Mouse (Mus musculus) kidney, postnatal 4 days (tissue): ENCODE measurements around the gene Gm14085.
"Not testable (repeated sequence)": the region's sequence is repeated elsewhere in the genome, so short reads cannot be mapped to it uniquely, and the experiment has no call there.

ENCODE experiments used
- DNase-seq, 2 experiments: peaks; one replicate each; pipeline ENCODE4 v3.0.0; 2021; ENCODE audit warnings: mixed read lengths in 2 of 2

Gm14085 gene

GRCm38 (mm10) chr2:122484641-122485040, at the start of gene Gm14085:
TSS of gene Gm14085 (plus strand) at chr2:122484941.
- DNase-seq, result no peak

GRCm38 (mm10) chr2:122438706-122439482, 45.8 kb upstream of the Gm14085 start:
- DNase-seq, result not testable (repeated sequence)

GRCm38 (mm10) chr2:122440521-122440920, 44.2 kb upstream of the Gm14085 start:
- DNase-seq, result not testable (repeated sequence)

GRCm38 (mm10) chr2:122441000-122441933, 43.5 kb upstream of the Gm14085 start:
- no peak for DNase-seq

GRCm38 (mm10) chr2:122450351-122450750, 34.4 kb upstream of the Gm14085 start:
- DNase-seq, result no peak

- no peak for DNase-seq
These were observed 32.3 kb upstream of the Gm14085 start for GRCm38 (mm10) chr2:122452426-122452825.

- DNase-seq, result peak in 1 of 2 experiments; percentile 5
These were observed 17.8 kb upstream of the Gm14085 start for GRCm38 (mm10) chr2:122466901-122467300.

GRCm38 (mm10) chr2:122467351-122468013, 17.3 kb upstream of the Gm14085 start:
- DNase-seq, result peak; percentile 94 to 96

- no peak for DNase-seq
These were observed 15.5 kb upstream of the Gm14085 start for GRCm38 (mm10) chr2:122469221-122469620.

- no peak for DNase-seq
These were observed 8.2 kb upstream of the Gm14085 start for GRCm38 (mm10) chr2:122476585-122476984.

- not testable (repeated sequence) for DNase-seq
These were observed 954 bp upstream of the Gm14085 start for GRCm38 (mm10) chr2:122483787-122484186.

- not testable (repeated sequence) for DNase-seq
These were observed 913 bp downstream of the Gm14085 start for GRCm38 (mm10) chr2:122485654-122486053.

GRCm38 (mm10) chr2:122486122-122486521, 1.4 kb downstream of the Gm14085 start:
- DNase-seq, result not testable (repeated sequence)

GRCm38 (mm10) chr2:122486674-122487073, 1.9 kb downstream of the Gm14085 start:
- no peak for DNase-seq

- not testable (repeated sequence) for DNase-seq
These were observed 45.0 kb downstream of the Gm14085 start for GRCm38 (mm10) chr2:122529696-122530095.

- no peak for DNase-seq
These were observed 46.5 kb downstream of the Gm14085 start for GRCm38 (mm10) chr2:122531290-122531689.

GRCm38 (mm10) chr2:122531726-122532125, 47.0 kb downstream of the Gm14085 start:
- DNase-seq, result no peak

GRCm38 (mm10) chr2:122532136-122532801, 47.5 kb downstream of the Gm14085 start:
- DNase-seq, result no peak

GRCm38 (mm10) chr2:122532802-122533186, 48.1 kb downstream of the Gm14085 start:
- no peak for DNase-seq

GRCm38 (mm10) chr2:122533378-122533777, 48.6 kb downstream of the Gm14085 start:
- DNase-seq, result peak; percentile 11 to 19

GRCm38 (mm10) chr2:122534671-122535070, 49.9 kb downstream of the Gm14085 start:
- DNase-seq, result no peak

GRCm38 (mm10) chr2:122558317-122558716, 73.6 kb downstream of the Gm14085 start:
- peak; percentile 56 to 61 for DNase-seq
